Comparison of ENCODE assay signal across 18 mouse cellular contexts in the genomic region with DNA sequence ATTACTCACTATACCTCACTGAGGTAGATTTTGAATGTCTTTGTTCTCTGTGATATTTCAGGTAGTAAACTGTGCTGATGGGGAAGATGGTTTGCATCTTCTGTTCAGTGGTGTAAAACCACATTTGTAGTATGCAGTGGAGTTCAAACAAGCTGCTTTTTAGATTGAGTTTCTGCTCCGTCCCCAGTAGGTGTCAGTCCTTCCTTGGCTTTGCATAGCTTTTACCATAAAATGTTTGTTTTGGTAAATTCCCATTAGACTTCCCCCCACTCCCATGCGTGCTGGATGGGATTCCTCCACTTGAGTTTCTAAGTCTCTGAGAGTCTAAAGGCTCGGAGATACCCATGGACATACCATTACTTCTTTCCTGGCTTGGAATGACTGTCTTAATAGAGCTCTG.
DNase-seq lines count a peak whose midpoint lies in the region; ATAC-seq and TF ChIP-seq lines count a peak whose summit lies in the region.
"Had no signal": no experiment of that assay in that cellular context is flagged by ENCODE, and none has a peak within 500 bp of the region (broad histone marks: within the 10 kb centered on the region; RNA-seq: fewer than 3 reads in every experiment).

No protein-coding gene starts in this region.

- H3K27ac ChIP-seq in kidney, postnatal 0 days = no peak overlapping the region
- H3K27ac ChIP-seq in kidney, embryonic 14.5 days (ENCODE audit: low read depth, low read length) = no peak overlapping the region
- H3K27ac ChIP-seq in midbrain, postnatal 0 days (ENCODE audit: low read depth, low read length) = no peak overlapping the region
- H3K27ac ChIP-seq in midbrain, embryonic 16.5 days (ENCODE audit: low read length) = no peak overlapping the region
- H3K27ac ChIP-seq: forebrain, embryonic 10.5 days; heart, embryonic 13.5 days; limb, embryonic 12.5 days; liver, embryonic 14.5 days; macrophage had no signal

- H3K9ac ChIP-seq in kidney, postnatal 0 days (ENCODE audit: low read depth, low read length) = no peak overlapping the region
- no peak overlapping the region for H3K9ac ChIP-seq in kidney, embryonic 14.5 days (ENCODE audit: low read depth, low read length)
- H3K9ac ChIP-seq in midbrain, postnatal 0 days (replicated peaks; ENCODE audit: low read length, poor library complexity, severe bottlenecking) = no peak overlapping the region
- no peak overlapping the region for H3K9ac ChIP-seq in midbrain, embryonic 16.5 days (ENCODE audit: low read depth, low read length)
- H3K9ac ChIP-seq: heart, embryonic 13.5 days; limb, embryonic 12.5 days; liver, embryonic 14.5 days had no signal

- 47% methylated on average over 3 of the region's 3 CpGs for WGBS in kidney, postnatal 0 days
- 51% methylated on average over 3 of the region's 3 CpGs for WGBS in kidney, embryonic 14.5 days
- 55% methylated on average over 3 of the region's 3 CpGs for WGBS in midbrain, postnatal 0 days
- WGBS in midbrain, embryonic 16.5 days = 73% methylated on average over 3 of the region's 3 CpGs

- no peak for ATAC-seq in kidney, postnatal 0 days (replicated peaks; ENCODE audit: low FRiP score, low read depth)
- no peak for ATAC-seq in kidney, embryonic 14.5 days (ENCODE audit: low FRiP score, low TSS enrichment)
- ATAC-seq in midbrain, postnatal 0 days (ENCODE audit: low FRiP score) = no peak
- ATAC-seq in midbrain, embryonic 16.5 days = no peak

- H3K9me3 ChIP-seq in kidney, postnatal 0 days (replicated peaks; ENCODE audit: low read length) = no peaks in the 10 kb centered on the region
- H3K9me3 ChIP-seq in kidney, embryonic 14.5 days (ENCODE audit: control insufficient read depth, low read length) = no peaks in the 10 kb centered on the region
- no peaks in the 10 kb centered on the region for H3K9me3 ChIP-seq in midbrain, postnatal 0 days (ENCODE audit: low read length)
- H3K9me3 ChIP-seq in midbrain, embryonic 16.5 days (replicated peaks; ENCODE audit: control insufficient read depth, low read length, poor library complexity, severe bottlenecking) = no peaks in the 10 kb centered on the region
- H3K9me3 ChIP-seq: forebrain, embryonic 10.5 days; heart, embryonic 13.5 days; limb, embryonic 12.5 days had no signal

- no peaks in the 10 kb centered on the region for H3K27me3 ChIP-seq in kidney, postnatal 0 days (ENCODE audit: insufficient read depth, low read length)
- no peaks in the 10 kb centered on the region for H3K27me3 ChIP-seq in kidney, embryonic 14.5 days (ENCODE audit: control insufficient read depth, insufficient read depth, low read length)
- no peaks in the 10 kb centered on the region for H3K27me3 ChIP-seq in midbrain, postnatal 0 days (ENCODE audit: insufficient read depth, low read length)
- no peaks in the 10 kb centered on the region for H3K27me3 ChIP-seq in midbrain, embryonic 16.5 days (ENCODE audit: control insufficient read depth, insufficient read depth, low read depth, low read length)
- H3K27me3 ChIP-seq: heart, embryonic 13.5 days; limb, embryonic 12.5 days had no signal

- intact Hi-C loops in gastrocnemius, postnatal 36 days (cut with DNase I) = no loop called here

- H3K4me3 ChIP-seq in kidney, postnatal 0 days (replicated peaks; ENCODE audit: low read depth, low read length) = no peak overlapping the region
- no peak overlapping the region for H3K4me3 ChIP-seq in kidney, embryonic 14.5 days (ENCODE audit: low read length)
- H3K4me3 ChIP-seq in midbrain, postnatal 0 days (ENCODE audit: low read depth, low read length) = no peak overlapping the region
- no peak overlapping the region for H3K4me3 ChIP-seq in midbrain, embryonic 16.5 days (ENCODE audit: low read depth, low read length)
- H3K4me3 ChIP-seq: forebrain, embryonic 10.5 days; heart, embryonic 13.5 days; limb, embryonic 12.5 days had no signal

- H3K36me3 ChIP-seq in kidney, postnatal 0 days (ENCODE audit: insufficient read depth, low read length) = no peaks in the 10 kb centered on the region
- H3K36me3 ChIP-seq in kidney, embryonic 14.5 days (ENCODE audit: control insufficient read depth, insufficient read depth, low read length) = no peaks in the 10 kb centered on the region
- H3K36me3 ChIP-seq in midbrain, postnatal 0 days (ENCODE audit: insufficient read depth, low read length) = no peaks in the 10 kb centered on the region
- H3K36me3 ChIP-seq in midbrain, embryonic 16.5 days (ENCODE audit: control insufficient read depth, insufficient read depth, low read length) = no peaks in the 10 kb centered on the region
- H3K36me3 ChIP-seq: forebrain, embryonic 10.5 days; heart, embryonic 13.5 days; limb, embryonic 12.5 days had no signal

- H3K4me1 ChIP-seq in kidney, postnatal 0 days (replicated peaks; ENCODE audit: insufficient read depth, low read length) = no peaks in the 10 kb centered on the region
- no peaks in the 10 kb centered on the region for H3K4me1 ChIP-seq in kidney, embryonic 14.5 days (ENCODE audit: control insufficient read depth, insufficient read depth, low read length)
- no peaks in the 10 kb centered on the region for H3K4me1 ChIP-seq in midbrain, postnatal 0 days (ENCODE audit: insufficient read depth, low read length)
- H3K4me1 ChIP-seq in midbrain, embryonic 16.5 days (ENCODE audit: control insufficient read depth, insufficient read depth, low read length) = no peaks in the 10 kb centered on the region
- H3K4me1 ChIP-seq: forebrain, embryonic 10.5 days; heart, embryonic 13.5 days; limb, embryonic 12.5 days had no signal

- TF ChIP-seq CTCF in kidney, postnatal 0 days (IDR thresholded peaks at IDR 0.05; ENCODE audit: low read depth) = peak; percentile 54; the same call in 1 of the 2 replicates
- TF ChIP-seq CTCF in midbrain, postnatal 0 days (IDR thresholded peaks at IDR 0.05) = peak; percentile 27; the same call in 1 of the 2 replicates

- no peak overlapping the region for H3K4me2 ChIP-seq in kidney, postnatal 0 days (ENCODE audit: low read length)
- H3K4me2 ChIP-seq in kidney, embryonic 14.5 days (replicated peaks; ENCODE audit: low read depth, low read length) = no peak overlapping the region
- H3K4me2 ChIP-seq in midbrain, postnatal 0 days (ENCODE audit: low read depth, low read length, poor library complexity, severe bottlenecking) = no peak overlapping the region
- H3K4me2 ChIP-seq in midbrain, embryonic 16.5 days (ENCODE audit: low read length) = no peak overlapping the region
- H3K4me2 ChIP-seq: heart, embryonic 13.5 days; limb, embryonic 12.5 days; midbrain, embryonic 11.5 days had no signal

- DNase-seq in kidney, postnatal 0 days (ENCODE audit: low spot score) = peak; percentile 56
- DNase-seq in midbrain, postnatal 0 days (ENCODE audit: low spot score) = no peak
- DNase-seq in R1 (ENCODE audit: low read depth, low spot score) = peak; percentile 1
- DNase-seq in frontal cortex, postnatal 14 days (ENCODE audit: low spot score in 2 of 2) = no peak
- DNase-seq in gastrocnemius, postnatal 36 days = no peak
- DNase-seq: adrenal gland, postnatal 10 days; cerebellum, adult 11 months; heart, postnatal 4 days; kidney, adult 9 months; right cerebral cortex, postnatal 25 days had no signal

Comparison
In these comparisons a context has a peak if more than half of its experiments do, and no peak if none do; other contexts are left out.
1. DNase-seq: peak in kidney, postnatal 0 days (single experiment) and R1 (single experiment); none in midbrain, postnatal 0 days (single experiment), frontal cortex, postnatal 14 days (0 of 2) and gastrocnemius, postnatal 36 days (0 of 2).